Mouse (Mus musculus) embryonic fibroblast, embryonic 13.5 days (primary cell): ENCODE measurements around the gene Gm47841. TPM values are rescaled to one million over a fixed set of nuclear protein-coding genes. Genes with fewer than 3 reads are reported as not detected.

Experiments
- H3K27ac ChIP-seq: 2 replicates; pipeline ENCODE4 v1.5.1; 2012; ENCODE audit warnings: low read length, control low read depth, inconsistent platforms; ENCODE audit not compliant: insufficient read depth
- H3K4me1 ChIP-seq: 2 replicates; pipeline ENCODE4 v1.6.1; 2011; ENCODE audit warnings: low read length; ENCODE audit not compliant: control insufficient read depth, insufficient read depth
- H3K4me3 ChIP-seq: 2 replicates; pipeline ENCODE4 v1.5.1; 2011; ENCODE audit warnings: mild to moderate bottlenecking, control low read depth, low read length; ENCODE audit not compliant: insufficient read depth
- CTCF ChIP-seq: IDR thresholded peaks from 2 replicates; pipeline ENCODE4 v1.5.1; 2011; ENCODE audit warnings: mild to moderate bottlenecking, control low read depth, low read length, moderate library complexity, borderline replicate concordance; ENCODE audit not compliant: insufficient read depth
- POLR2A ChIP-seq: IDR thresholded peaks from 2 replicates; pipeline ENCODE4 v1.6.1; 2011; ENCODE audit warnings: low read depth, mild to moderate bottlenecking, control low read depth, low read length, moderate library complexity
- polyA plus RNA-seq: library from polyadenylated mRNA; stranded (reverse); fragments of >200 nt; gene quantifications from 2 replicates; pipeline ENCODE4 v1.2.4, GENCODE M21; 2011; ENCODE audit warnings: low read depth; ENCODE audit not compliant: missing spikeins, insufficient read length

The Gm47841 gene
- polyA plus RNA-seq, 1 experiment: not detected

DNA sequence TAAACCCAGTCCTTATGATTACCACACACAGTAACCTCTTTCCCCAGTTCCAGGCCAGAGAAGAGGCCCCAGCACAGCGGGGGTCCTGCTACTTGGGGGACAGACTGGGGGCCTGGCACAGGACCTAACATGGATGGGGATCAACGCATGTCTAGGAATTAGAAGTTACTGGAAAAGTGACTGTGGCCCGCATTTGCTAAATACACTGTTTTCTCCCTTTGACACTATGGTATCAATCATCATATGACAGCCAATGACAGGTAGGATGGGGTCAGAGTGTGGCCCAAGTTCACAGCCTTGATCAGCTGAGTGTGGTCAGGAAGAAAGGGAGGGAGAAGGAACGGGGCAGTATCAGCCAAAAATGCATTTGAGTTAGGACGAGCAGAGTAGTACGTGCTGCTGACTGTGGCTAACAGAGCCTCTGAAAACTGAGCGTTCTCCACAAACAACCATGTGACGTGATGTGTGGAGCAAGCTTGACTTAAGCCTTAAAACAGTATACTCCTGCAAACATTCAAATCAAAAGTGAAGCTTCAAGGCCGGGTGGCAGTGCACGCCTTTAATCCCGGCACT lies 13.2 kb upstream of the Gm47841 start:
- H3K4me3 ChIP-seq: no peak overlapping the region
- no peak overlapping the region for H3K27ac ChIP-seq
- no peak for TF ChIP-seq CTCF
- TF ChIP-seq POLR2A: no peak
- no peaks in the 10 kb centered on the region for H3K4me1 ChIP-seq

DNA sequence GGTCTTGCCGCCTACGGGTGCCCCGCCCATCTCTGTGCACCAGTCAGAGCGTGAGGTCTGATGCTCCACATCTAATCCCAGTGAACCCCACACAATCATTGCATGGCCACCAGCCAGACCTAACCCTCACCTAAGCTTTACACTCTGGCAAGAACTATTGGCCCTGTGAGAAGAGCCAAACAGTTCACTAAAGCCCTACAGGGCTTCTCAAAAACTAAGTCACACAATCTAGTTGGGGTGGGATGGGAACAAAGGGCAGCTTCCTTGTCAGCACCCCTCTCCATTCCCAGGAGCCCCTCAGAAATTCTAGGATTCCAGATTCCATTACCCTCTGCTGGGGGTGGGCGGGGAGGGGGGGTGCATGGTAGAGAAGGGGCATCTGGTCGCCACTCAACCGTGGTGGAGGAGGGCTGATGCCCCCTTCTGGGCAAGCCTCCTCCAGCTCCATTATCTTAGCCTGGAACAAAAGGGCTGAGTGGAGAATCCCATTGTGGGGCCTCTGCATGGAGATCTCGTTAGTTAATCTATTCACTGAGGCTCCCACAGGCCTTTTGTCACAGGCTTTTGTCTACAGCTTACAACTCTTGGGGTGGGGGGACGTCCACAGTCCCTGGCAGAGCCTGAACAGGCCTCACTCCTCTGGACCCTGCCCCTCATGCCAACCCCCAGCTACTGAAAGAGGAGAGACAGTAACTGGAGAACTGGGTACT lies 12.5 kb upstream of the Gm47841 start:
- H3K27ac ChIP-seq: no peak overlapping the region
- no peaks in the 10 kb centered on the region for H3K4me1 ChIP-seq
- H3K4me3 ChIP-seq: no peak overlapping the region
- TF ChIP-seq POLR2A (no peak), CTCF (no peak)

DNA sequence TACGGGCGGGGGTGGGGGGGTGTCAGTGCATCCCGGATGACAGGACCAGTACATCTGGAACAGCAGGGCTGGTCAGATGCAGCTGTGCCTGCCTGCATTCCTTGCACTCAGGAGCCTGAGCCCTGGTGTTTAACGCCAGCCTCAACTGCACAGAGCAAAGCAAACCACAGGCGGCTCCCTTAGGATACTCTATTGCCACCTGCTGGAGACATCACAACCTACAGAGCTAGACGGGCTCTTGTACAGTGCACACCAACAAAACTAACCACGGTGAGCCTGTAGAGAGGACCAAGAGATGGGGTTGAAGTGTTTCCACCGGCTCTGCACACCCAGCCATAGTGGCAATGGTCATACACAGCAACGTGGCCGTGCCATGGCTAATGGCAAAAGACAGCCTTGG lies 9.0 kb upstream of the Gm47841 start:
- H3K4me1 ChIP-seq: no peaks in the 10 kb centered on the region
- H3K4me3 ChIP-seq: no peak overlapping the region
- no peak overlapping the region for H3K27ac ChIP-seq
- no peak for TF ChIP-seq CTCF
- TF ChIP-seq POLR2A: no peak

DNA sequence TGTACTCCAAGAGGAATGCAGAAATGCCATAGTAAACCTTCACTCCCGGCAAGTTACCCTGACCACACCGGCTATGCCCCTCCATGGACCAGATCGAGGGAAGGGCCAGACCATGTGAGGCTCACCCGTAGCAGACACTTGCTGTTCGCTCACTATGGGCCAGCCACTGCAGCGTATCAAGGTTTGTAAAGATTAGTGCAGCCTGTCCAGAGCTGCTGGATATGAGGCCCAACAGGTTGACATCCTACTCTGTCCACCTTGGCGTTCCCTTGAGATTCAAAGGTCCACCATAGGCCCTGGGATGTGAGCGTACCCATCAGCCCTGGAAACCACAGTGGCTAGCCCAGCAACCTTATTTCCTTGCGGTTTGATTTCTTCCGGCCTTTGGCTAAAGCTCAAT lies 7.3 kb upstream of the Gm47841 start:
- Histone ChIP-seq H3K4me1 (no peaks in the 10 kb centered on the region), H3K4me3 (no peak overlapping the region), H3K27ac (no peak overlapping the region)
- TF ChIP-seq CTCF: no peak
- no peak for TF ChIP-seq POLR2A

DNA sequence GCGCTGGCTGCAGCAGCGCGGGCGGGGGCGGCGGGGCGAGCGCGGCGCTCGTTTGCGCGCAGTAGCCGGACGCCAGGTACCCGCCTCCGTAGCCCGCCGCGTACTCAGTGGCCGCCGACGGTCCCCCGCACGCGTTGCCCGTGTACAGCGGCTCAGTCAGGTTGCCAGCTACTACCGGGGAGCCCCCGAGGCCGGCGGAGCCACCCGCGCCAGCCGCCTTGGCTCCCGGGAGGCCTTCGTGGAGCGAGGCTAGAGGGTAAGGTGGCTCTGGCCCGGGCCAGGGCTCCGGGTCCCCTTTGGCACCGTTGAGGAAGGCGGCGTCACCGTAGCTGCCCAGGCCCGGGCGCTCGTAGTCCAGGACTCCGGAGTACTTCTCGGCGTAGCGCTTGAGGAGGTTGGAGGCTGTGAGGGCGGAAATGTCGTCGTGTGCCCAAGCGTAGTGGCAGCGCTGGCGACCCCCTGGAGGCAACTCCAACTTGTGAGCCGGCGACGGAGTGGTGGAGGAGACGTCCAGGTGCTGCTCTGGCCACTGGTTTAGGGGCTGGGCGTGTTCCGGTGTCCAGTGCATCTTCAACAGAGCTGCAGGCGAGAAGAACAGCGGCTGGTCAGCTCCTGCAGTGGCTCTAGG lies 6.7 kb upstream of the Gm47841 start:
- no peak for TF ChIP-seq CTCF
- no peak for TF ChIP-seq POLR2A
- H3K4me1 ChIP-seq: no peaks in the 10 kb centered on the region
- H3K4me3 ChIP-seq: no peak overlapping the region
- no peak overlapping the region for H3K27ac ChIP-seq

DNA sequence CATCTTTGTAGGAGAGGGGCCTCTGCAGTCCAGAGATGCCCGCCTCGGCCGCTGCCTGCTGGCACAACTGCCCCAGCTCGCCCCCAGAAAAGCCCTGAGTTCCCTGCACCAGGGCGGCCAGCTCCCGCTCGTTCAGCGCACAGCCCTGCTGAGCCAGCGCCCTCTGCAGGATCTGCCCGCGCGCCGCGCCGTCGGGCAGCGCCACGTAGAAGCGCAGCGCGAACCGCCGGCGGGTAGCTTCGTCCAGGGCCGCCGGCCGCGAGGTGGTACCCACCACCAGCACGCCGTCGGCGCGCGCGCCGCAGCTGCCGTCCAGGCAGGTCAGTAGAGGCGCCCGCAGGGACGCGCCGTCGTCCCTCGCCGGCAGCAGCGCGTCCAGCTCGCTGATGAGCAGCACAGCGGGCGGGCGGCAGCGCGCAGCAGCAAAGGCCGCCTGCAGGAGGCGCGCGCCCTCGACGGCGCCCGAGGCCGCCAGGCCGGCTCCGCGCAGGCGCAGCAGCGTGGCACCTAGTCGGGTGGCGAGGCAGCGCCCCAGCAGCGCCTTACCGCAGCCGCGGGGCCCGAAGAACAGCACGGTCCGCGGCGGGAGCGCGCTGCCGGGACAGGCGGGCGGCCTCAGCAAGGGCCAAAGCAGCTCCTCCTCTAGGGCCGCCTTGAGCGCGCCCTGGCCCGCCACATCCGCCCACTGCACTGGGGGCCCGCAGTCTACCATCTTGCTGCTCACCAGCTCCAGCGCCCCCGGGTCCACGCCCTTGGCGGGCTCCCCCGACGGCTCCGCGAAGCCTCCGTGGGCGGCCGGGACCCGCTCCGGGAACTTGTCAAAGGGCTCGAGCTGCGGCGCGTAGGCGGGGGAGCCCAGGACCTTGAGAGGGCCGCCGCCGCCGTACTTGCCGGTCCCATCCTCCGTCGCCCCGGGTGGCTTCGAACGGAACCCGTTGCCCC lies 5.6 kb upstream of the Gm47841 start:
- no peak overlapping the region for H3K4me3 ChIP-seq
- TF ChIP-seq CTCF: no peak
- no peak for TF ChIP-seq POLR2A
- H3K27ac ChIP-seq: no peak overlapping the region
- no peaks in the 10 kb centered on the region for H3K4me1 ChIP-seq

DNA sequence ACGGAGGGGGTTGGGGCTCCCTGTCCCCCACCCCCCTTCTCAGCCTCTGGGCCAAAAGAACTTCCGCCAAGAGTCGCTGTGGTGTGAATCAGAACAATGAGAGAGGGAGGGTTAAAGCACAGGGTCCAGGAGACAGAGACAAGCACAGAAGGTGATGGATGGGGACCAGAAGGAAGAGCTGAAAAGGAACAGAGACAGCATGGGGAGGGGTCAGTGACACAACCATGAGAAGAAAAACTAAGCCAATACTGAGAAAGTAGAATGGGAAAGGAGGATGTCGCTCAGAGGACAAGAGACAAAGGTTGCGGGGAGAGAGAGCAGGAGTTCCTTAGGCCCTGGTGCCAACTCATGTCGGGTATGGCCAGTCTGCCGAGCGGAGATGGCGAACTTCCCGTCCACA lies 4.7 kb upstream of the Gm47841 start:
- no peaks in the 10 kb centered on the region for H3K4me1 ChIP-seq
- no peak overlapping the region for H3K4me3 ChIP-seq
- H3K27ac ChIP-seq: no peak overlapping the region
- TF ChIP-seq POLR2A (no peak), CTCF (no peak)

DNA sequence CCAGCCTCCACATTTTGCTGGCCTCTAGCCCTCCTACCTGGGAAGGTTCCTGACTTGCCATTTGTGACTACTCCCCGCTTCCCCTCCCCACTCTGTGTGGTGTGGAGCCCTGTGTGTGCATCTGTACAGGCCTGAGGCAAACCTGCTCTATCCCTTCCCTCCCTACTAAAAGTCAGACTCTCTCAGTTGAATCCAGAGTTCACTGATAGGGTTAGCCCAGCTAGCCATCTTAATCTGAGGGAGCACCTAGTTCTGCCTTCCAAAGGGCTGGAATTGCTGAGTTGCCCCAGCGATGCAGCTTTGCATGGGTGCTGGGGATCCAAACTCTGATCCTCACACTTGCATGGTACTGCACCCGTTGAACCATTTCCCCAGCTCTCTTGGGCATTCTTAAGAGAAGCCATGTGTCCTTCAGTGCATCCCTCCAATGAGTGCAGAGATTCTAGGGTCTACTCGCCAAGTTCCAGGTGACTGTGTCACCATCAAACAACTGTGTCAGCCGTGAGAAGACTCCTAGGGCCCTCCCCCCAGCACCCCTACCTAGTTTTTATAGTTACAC lies 1.2 kb upstream of the Gm47841 start:
- H3K4me1 ChIP-seq: no peaks in the 10 kb centered on the region
- no peak overlapping the region for H3K4me3 ChIP-seq
- TF ChIP-seq POLR2A (no peak), CTCF (no peak)
- no peak overlapping the region for H3K27ac ChIP-seq

DNA sequence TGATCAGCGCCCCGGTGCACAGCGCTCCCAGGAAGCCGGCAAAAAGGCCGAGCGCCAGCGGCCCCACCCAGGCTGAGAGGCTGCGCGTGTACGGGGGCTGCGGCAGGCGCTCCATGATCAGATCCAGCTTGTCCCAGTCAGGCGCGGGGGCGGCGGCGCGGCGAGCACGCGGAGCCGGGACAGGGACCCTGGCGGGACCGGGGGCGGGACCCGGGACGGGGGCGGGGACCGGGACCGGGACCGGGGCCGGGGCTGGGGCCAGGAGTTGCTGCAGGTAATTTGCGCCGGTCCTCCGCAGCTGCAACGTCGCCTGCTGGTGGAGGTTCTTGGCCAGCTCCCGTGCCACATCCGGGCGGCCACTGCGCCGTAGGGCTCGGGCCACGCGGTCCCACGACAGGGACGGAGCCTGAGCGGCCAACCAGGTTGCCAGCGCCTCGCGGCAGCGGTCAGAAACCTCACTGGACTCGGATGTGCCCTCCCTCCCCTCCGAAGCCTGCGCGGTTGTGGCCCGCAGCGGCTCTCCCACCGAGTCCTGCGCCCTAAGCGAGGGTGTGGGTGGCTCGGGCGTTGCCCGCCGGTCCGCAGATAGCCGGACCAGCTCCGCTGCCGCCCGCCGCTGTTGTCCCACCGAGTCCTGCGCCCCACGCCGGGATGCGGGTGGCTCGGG lies 537 bp downstream of the Gm47841 start:
- H3K4me1 ChIP-seq: no peaks in the 10 kb centered on the region
- no peak for TF ChIP-seq POLR2A
- TF ChIP-seq CTCF: no peak
- peak overlapping the region; percentile 33 for H3K4me3 ChIP-seq
- no peak overlapping the region for H3K27ac ChIP-seq
